Comparison of ENCODE assay signal across 8 mouse cellular contexts in the genomic region with DNA sequence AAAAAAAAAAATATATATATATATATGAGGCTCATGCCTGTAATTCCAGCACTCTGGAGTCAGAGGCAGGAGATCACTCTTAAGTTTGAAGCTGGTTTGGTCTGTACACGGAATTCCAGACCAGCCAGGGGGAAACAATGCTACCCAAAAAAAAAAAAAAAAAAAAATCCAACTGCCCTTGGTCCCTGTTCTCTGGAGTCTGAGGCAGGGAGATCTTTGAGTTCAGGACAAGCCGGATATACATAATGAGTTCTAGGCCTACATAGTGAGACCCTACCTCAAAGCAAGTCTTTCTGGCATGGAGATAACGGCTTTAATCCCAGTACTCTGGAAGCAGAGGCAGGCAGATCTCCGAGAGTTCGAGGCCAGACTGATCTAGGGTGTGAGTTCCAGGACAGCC. TPM values are rescaled to one million over a fixed set of nuclear protein-coding genes. Genes with fewer than 3 reads are reported as not detected.
DNase-seq lines count a peak whose midpoint lies in the region; ATAC-seq and TF ChIP-seq lines count a peak whose summit lies in the region.

No protein-coding gene starts in this region.

- 55% methylated on average over 5 of the region's 5 CpGs for WGBS in liver, adult 2 months
- WGBS in embryonic facial prominence, embryonic 13.5 days, result 64% methylated on average over 5 of the region's 5 CpGs
- 68% methylated on average over 5 of the region's 5 CpGs for WGBS in intestine, embryonic 16.5 days
- WGBS in neural tube, embryonic 14.5 days, result 74% methylated on average over 5 of the region's 5 CpGs

- peak overlapping the region; percentile 38; the same call in 1 of the 2 replicates for H3K9ac ChIP-seq in liver, adult 2 months (ENCODE audit: low read depth, low read length)
- peak overlapping the region; percentile 78; the same call in 1 of the 2 replicates for H3K9ac ChIP-seq in embryonic facial prominence, embryonic 13.5 days
- peak overlapping the region; percentile 79; the same call in 1 of the 2 replicates for H3K9ac ChIP-seq in intestine, embryonic 16.5 days (ENCODE audit: low read depth, low read length)
- H3K9ac ChIP-seq in neural tube, embryonic 14.5 days (replicated peaks; ENCODE audit: low read depth, low read length), result no peak overlapping the region; the same call in 1 of the 2 replicates

- H3K27ac ChIP-seq in liver, adult 2 months (replicated peaks; ENCODE audit: insufficient read depth, low read depth, low read length), result peak overlapping the region; percentile 43; the same call in 1 of the 2 replicates
- 0 out of 2 replicates have a peak overlapping the region, but pooled peaks have one; percentile 87 for H3K27ac ChIP-seq in embryonic facial prominence, embryonic 13.5 days
- 0 out of 2 replicates have a peak overlapping the region, but pooled peaks have one; percentile 56 for H3K27ac ChIP-seq in intestine, embryonic 16.5 days (ENCODE audit: low read length)
- H3K27ac ChIP-seq in neural tube, embryonic 14.5 days (ENCODE audit: low read depth, low read length), result peak overlapping the region; percentile 84; the same call in 1 of the 2 replicates

- TF ChIP-seq POLR2A in liver, adult 2 months (IDR thresholded peaks at IDR 0.05; ENCODE audit: extremely low read depth, insufficient read depth, low read length), result no peak

- H3K36me3 ChIP-seq in liver, adult 2 months (ENCODE audit: control insufficient read depth, insufficient read depth, low read length), result peaks cover 5% of the 10 kb centered on the region; the same call in 1 of the 2 replicates
- H3K36me3 ChIP-seq in embryonic facial prominence, embryonic 13.5 days, result peaks cover 12% of the 10 kb centered on the region
- no peaks in the 10 kb centered on the region for H3K36me3 ChIP-seq in intestine, embryonic 16.5 days (ENCODE audit: control insufficient read depth, insufficient read depth, low read length)
- H3K36me3 ChIP-seq in neural tube, embryonic 14.5 days (ENCODE audit: control insufficient read depth, insufficient read depth, low read length), result peaks cover 8% of the 10 kb centered on the region

- no peaks in the 10 kb centered on the region for H3K27me3 ChIP-seq in liver, adult 2 months (ENCODE audit: control insufficient read depth, insufficient read depth, low read length)
- no peaks in the 10 kb centered on the region for H3K27me3 ChIP-seq in embryonic facial prominence, embryonic 13.5 days
- H3K27me3 ChIP-seq in intestine, embryonic 16.5 days (replicated peaks; ENCODE audit: control insufficient read depth, insufficient read depth, low read length), result no peaks in the 10 kb centered on the region
- H3K27me3 ChIP-seq in neural tube, embryonic 14.5 days (ENCODE audit: control insufficient read depth, insufficient read depth, low read length), result no peaks in the 10 kb centered on the region

- H3K4me2 ChIP-seq in embryonic facial prominence, embryonic 13.5 days, result peak overlapping the region; percentile 70
- peak overlapping the region; percentile 58 for H3K4me2 ChIP-seq in intestine, embryonic 16.5 days (ENCODE audit: low read depth, low read length)
- peak overlapping the region; percentile 51; the same call in 1 of the 2 replicates for H3K4me2 ChIP-seq in neural tube, embryonic 14.5 days (ENCODE audit: low read depth, low read length)

- peaks cover 7% of the 10 kb centered on the region; the same call in 1 of the 2 replicates for H3K79me2 ChIP-seq in liver, adult 2 months (ENCODE audit: control insufficient read depth, insufficient read depth, low read length)

- H3K4me1 ChIP-seq in liver, adult 2 months (ENCODE audit: control insufficient read depth, insufficient read depth, low read length), result peaks cover 6% of the 10 kb centered on the region; the same call in 1 of the 2 replicates
- peaks cover 16% of the 10 kb centered on the region for H3K4me1 ChIP-seq in embryonic facial prominence, embryonic 13.5 days
- H3K4me1 ChIP-seq in intestine, embryonic 16.5 days (ENCODE audit: control insufficient read depth, insufficient read depth, low read length), result peaks cover 11% of the 10 kb centered on the region
- peaks cover 15% of the 10 kb centered on the region for H3K4me1 ChIP-seq in neural tube, embryonic 14.5 days (ENCODE audit: control insufficient read depth, insufficient read depth, low read length)

- TF ChIP-seq CTCF in liver, adult 2 months (IDR thresholded peaks at IDR 0.05; ENCODE audit: low read depth, low read length), result no peak

- H3K4me3 ChIP-seq in liver, adult 2 months (ENCODE audit: insufficient read depth, low read depth, low read length), result peak overlapping the region; percentile 55
- peak overlapping the region; percentile 62 for H3K4me3 ChIP-seq in embryonic facial prominence, embryonic 13.5 days
- peak overlapping the region; percentile 73 for H3K4me3 ChIP-seq in intestine, embryonic 16.5 days (ENCODE audit: low read length)
- H3K4me3 ChIP-seq in neural tube, embryonic 14.5 days (ENCODE audit: low read depth, low read length), result peak overlapping the region; percentile 66

- H3K9me3 ChIP-seq in embryonic facial prominence, embryonic 13.5 days, result no peaks in the 10 kb centered on the region
- H3K9me3 ChIP-seq in intestine, embryonic 16.5 days (ENCODE audit: control insufficient read depth, low read length), result no peaks in the 10 kb centered on the region
- no peaks in the 10 kb centered on the region for H3K9me3 ChIP-seq in neural tube, embryonic 14.5 days (ENCODE audit: control insufficient read depth, low read length)

- no peak for DNase-seq in liver, adult 2 months (ENCODE audit: extremely low read depth, low read depth, low spot score)
- no peak for DNase-seq in liver
- no peak for DNase-seq in thymus, postnatal 0 days (ENCODE audit: low spot score)
- DNase-seq in cerebellum, adult 8-10 months, result no peak
- DNase-seq in B cell, adult 2 months, result no peak

- no peak for ATAC-seq in embryonic facial prominence, embryonic 13.5 days (ENCODE audit: insufficient number of reproducible peaks, insufficient read depth, low FRiP score, low TSS enrichment, low read depth)
- peak; percentile 14 for ATAC-seq in intestine, embryonic 16.5 days
- peak; percentile 7 for ATAC-seq in neural tube, embryonic 14.5 days (ENCODE audit: low read depth)

RNA-seq across cellular contexts. Expression of gene Vhl, which starts 0.4 kb away (rescaled TPM):
- total RNA-seq in liver, adult 2 months (2014; rRNA removed), result 7.2 and 9.1 TPM in 2 replicates
- polyA plus RNA-seq in liver, adult 2 months (2012; rRNA removed), result 12.1 and 14.0 TPM in 2 replicates
- 48.0 and 50.0 TPM in 2 replicates for polyA plus RNA-seq in embryonic facial prominence, embryonic 13.5 days (2015; fragmentation: Nextera tagmentation; extraction: Ambion mirVana)
- polyA plus RNA-seq in intestine, embryonic 16.5 days (2015; fragmentation: Nextera tagmentation; extraction: Ambion mirVana), result 27.5 and 30.5 TPM in 2 replicates
- polyA plus RNA-seq in neural tube, embryonic 14.5 days (2014; fragmentation: Nextera tagmentation; extraction: Ambion mirVana), result 83.1 and 84.7 TPM in 2 replicates
- 30.7 and 33.1 TPM in 2 replicates for polyA plus RNA-seq in thymus, postnatal 0 days (2015; fragmentation: Nextera tagmentation; extraction: Ambion mirVana)

RNA-seq across cellular contexts. Expression of gene Irak2, which starts 14.9 kb away (rescaled TPM):
- 18.2 and 20.7 TPM in 2 replicates for total RNA-seq in liver, adult 2 months (2014; rRNA removed)
- polyA plus RNA-seq in liver, adult 2 months (2012; rRNA removed), result 30.8 and 36.1 TPM in 2 replicates
- polyA plus RNA-seq in embryonic facial prominence, embryonic 13.5 days (2015; fragmentation: Nextera tagmentation; extraction: Ambion mirVana), result 2.4 and 2.8 TPM in 2 replicates
- 15.4 and 19.8 TPM in 2 replicates for polyA plus RNA-seq in intestine, embryonic 16.5 days (2015; fragmentation: Nextera tagmentation; extraction: Ambion mirVana)
- polyA plus RNA-seq in neural tube, embryonic 14.5 days (2014; fragmentation: Nextera tagmentation; extraction: Ambion mirVana), result 1.5 and 2.5 TPM in 2 replicates
- 2.2 and 2.7 TPM in 2 replicates for polyA plus RNA-seq in thymus, postnatal 0 days (2015; fragmentation: Nextera tagmentation; extraction: Ambion mirVana)

RNA-seq across cellular contexts. Expression of gene Brk1, which starts 18.8 kb away (rescaled TPM):
- total RNA-seq in liver, adult 2 months (2014; rRNA removed), result 70.3 and 76.0 TPM in 2 replicates
- 75.9 and 80.3 TPM in 2 replicates for polyA plus RNA-seq in liver, adult 2 months (2012; rRNA removed)
- polyA plus RNA-seq in embryonic facial prominence, embryonic 13.5 days (2015; fragmentation: Nextera tagmentation; extraction: Ambion mirVana), result 233 and 240 TPM in 2 replicates
- polyA plus RNA-seq in intestine, embryonic 16.5 days (2015; fragmentation: Nextera tagmentation; extraction: Ambion mirVana), result 185 and 199 TPM in 2 replicates
- 260 and 276 TPM in 2 replicates for polyA plus RNA-seq in neural tube, embryonic 14.5 days (2014; fragmentation: Nextera tagmentation; extraction: Ambion mirVana)
- polyA plus RNA-seq in thymus, postnatal 0 days (2015; fragmentation: Nextera tagmentation; extraction: Ambion mirVana), result 267 and 274 TPM in 2 replicates

RNA-seq across cellular contexts. Expression of gene Fancd2os, which starts 22.9 kb away (rescaled TPM):
- not detected in 2 replicates for total RNA-seq in liver, adult 2 months (2014; rRNA removed)
- not detected in 2 replicates for polyA plus RNA-seq in liver, adult 2 months (2012; rRNA removed)
- polyA plus RNA-seq in embryonic facial prominence, embryonic 13.5 days (2015; fragmentation: Nextera tagmentation; extraction: Ambion mirVana), result not detected in 2 replicates
- polyA plus RNA-seq in intestine, embryonic 16.5 days (2015; fragmentation: Nextera tagmentation; extraction: Ambion mirVana), result 0.20 TPM in 1 of 2 replicates, not detected in the other
- not detected in 2 replicates for polyA plus RNA-seq in neural tube, embryonic 14.5 days (2014; fragmentation: Nextera tagmentation; extraction: Ambion mirVana)
- polyA plus RNA-seq in thymus, postnatal 0 days (2015; fragmentation: Nextera tagmentation; extraction: Ambion mirVana), result 0.25 TPM in 1 of 2 replicates, not detected in the other
